22 mouse cellular contexts compared by ENCODE assay signal in genomic region chr3:15098981-15099380, GRCm38 (mm10).
DNase-seq lines count a peak whose midpoint lies in the region; ATAC-seq and TF ChIP-seq lines count a peak whose summit lies in the region.
"Had no signal": no experiment of that assay in that cellular context is flagged by ENCODE, and none has a peak within 500 bp of the region (broad histone marks: within the 10 kb centered on the region; RNA-seq: fewer than 3 reads in every experiment).

No protein-coding gene starts in this region.

- TF ChIP-seq CTCF in layer of hippocampus, adult 2 months (conservative IDR thresholded peaks at IDR 0.05), result no peak

- ATAC-seq in monocyte, adult 5-6 weeks (replicated peaks; ENCODE audit: insufficient number of reproducible peaks, low FRiP score, low TSS enrichment, poor library complexity, severe bottlenecking), result no peak
- ATAC-seq: activated CD4-positive, CD25-positive, alpha-beta regulatory T cell, adult 4 months; CD4-positive, CD25-positive, alpha-beta regulatory T cell, adult 4 months; Patski had no signal

- no peak overlapping the region for H3K27ac ChIP-seq in layer of hippocampus, adult 2 months

- peak; percentile 23 for DNase-seq in ES-CJ7 (ENCODE audit: low read depth, low spot score)
- DNase-seq in R1 (ENCODE audit: low read depth, low spot score), result peak; percentile 76
- DNase-seq in ZHBTc4 (ENCODE audit: low read depth, low spot score), result peak; percentile 60
- DNase-seq in layer of hippocampus, adult 2 months (ENCODE audit: low spot score in 2 of 2), result no peak
- no peak for DNase-seq in layer of hippocampus, postnatal 36 days
- DNase-seq: adrenal gland, adult 2 months; adrenal gland, adult 8-10 months; adrenal gland, postnatal 10 days; adrenal gland, postnatal 14 days; adrenal gland, postnatal 25 days; adrenal gland, postnatal 36 days; B cell, adult 2 months; cerebellum, adult 11 months; cerebellum, adult 11-12 months; cerebellum, adult 18-20 months; cerebellum, adult 2 months; cerebellum, adult 8-10 months; cerebellum, adult 9-10 months had no signal

- H3K4me3 ChIP-seq in layer of hippocampus, adult 2 months, result no peak overlapping the region

Comparison
In these comparisons a context has a peak if more than half of its experiments do, and no peak if none do; other contexts are left out.
1. DNase-seq: peak in ES-CJ7 (single experiment), R1 (single experiment) and ZHBTc4 (single experiment); none in layer of hippocampus, adult 2 months (0 of 2) and layer of hippocampus, postnatal 36 days (0 of 2).